ENCODE assay signal across 21 mouse cellular contexts in genomic region chr8:124418185-124418584, GRCm38 (mm10). TPM values are rescaled to one million over a fixed set of nuclear protein-coding genes. Genes with fewer than 3 reads are reported as not detected.
DNase-seq lines count a peak whose midpoint lies in the region; ATAC-seq lines count a peak whose summit lies in the region.
"Had no signal": no experiment of that assay in that cellular context is flagged by ENCODE, and none has a peak within 500 bp of the region (broad histone marks: within the 10 kb centered on the region; RNA-seq: fewer than 3 reads in every experiment).

No protein-coding gene starts in this region.

- no peaks in the 10 kb centered on the region for H3K9me3 ChIP-seq in kidney, embryonic 16.5 days (ENCODE audit: low read length)
- no peaks in the 10 kb centered on the region for H3K9me3 ChIP-seq in midbrain, embryonic 11.5 days (ENCODE audit: control insufficient read depth, low read length)
- H3K9me3 ChIP-seq in midbrain, embryonic 15.5 days = no peaks in the 10 kb centered on the region
- no peaks in the 10 kb centered on the region for H3K9me3 ChIP-seq in forebrain, embryonic 14.5 days (replicated peaks; ENCODE audit: control insufficient read depth, low read length)
- H3K9me3 ChIP-seq in hindbrain, embryonic 14.5 days (ENCODE audit: control insufficient read depth, low read length) = no peaks in the 10 kb centered on the region
- H3K9me3 ChIP-seq: forebrain, embryonic 10.5 days; heart, embryonic 15.5 days; hindbrain, embryonic 10.5 days; limb, embryonic 10.5 days; stomach, embryonic 15.5 days had no signal

- DNase-seq in kidney, adult 11 months = no peak
- DNase-seq in midbrain, embryonic 11.5 days (ENCODE audit: low spot score, missing footprints) = peak; percentile 21
- DNase-seq in cerebellum, postnatal 10 days = peak; percentile 52 to 56
- no peak for DNase-seq in forebrain, embryonic 14.5 days (ENCODE audit: low spot score)
- no peak for DNase-seq in hindbrain, embryonic 14.5 days (ENCODE audit: low spot score)
- DNase-seq: adrenal gland, postnatal 36 days; B cell, adult 2 months; gastrocnemius, adult 2 months; heart, adult 2 months; lung, adult 2 months; retina, postnatal 1 day; thymus, adult 18-20 months; thymus, postnatal 4 days had no signal

- no peak overlapping the region for H3K4me3 ChIP-seq in kidney, embryonic 16.5 days (ENCODE audit: low read length)
- H3K4me3 ChIP-seq in midbrain, embryonic 11.5 days (ENCODE audit: low read depth, low read length) = no peak overlapping the region
- H3K4me3 ChIP-seq in midbrain, embryonic 15.5 days = no peak overlapping the region
- no peak overlapping the region for H3K4me3 ChIP-seq in forebrain, embryonic 14.5 days (ENCODE audit: low read depth, low read length)
- H3K4me3 ChIP-seq in hindbrain, embryonic 14.5 days (replicated peaks; ENCODE audit: low read length) = no peak overlapping the region
- H3K4me3 ChIP-seq: forebrain, embryonic 10.5 days; gastrocnemius, adult 2 months; heart, adult 2 months; heart, embryonic 15.5 days; hindbrain, embryonic 10.5 days; limb, embryonic 10.5 days; stomach, embryonic 15.5 days had no signal

- WGBS in kidney, embryonic 16.5 days = 67% methylated on average over 6 of the region's 6 CpGs
- WGBS in midbrain, embryonic 11.5 days = 89% methylated on average over 6 of the region's 6 CpGs
- WGBS in midbrain, embryonic 15.5 days = 84% methylated on average over 6 of the region's 6 CpGs
- 87% methylated on average over 6 of the region's 6 CpGs for WGBS in forebrain, embryonic 14.5 days
- WGBS in hindbrain, embryonic 14.5 days = 79% methylated on average over 6 of the region's 6 CpGs

- ATAC-seq in kidney, embryonic 16.5 days (ENCODE audit: low FRiP score, low TSS enrichment) = peak; percentile 15; the same call in 1 of the 2 replicates
- no peak for ATAC-seq in midbrain, embryonic 11.5 days (ENCODE audit: low FRiP score)
- ATAC-seq in midbrain, embryonic 15.5 days (replicated peaks) = no peak
- ATAC-seq in forebrain, embryonic 14.5 days = no peak
- ATAC-seq in hindbrain, embryonic 14.5 days (ENCODE audit: low FRiP score) = no peak

- no peak overlapping the region for H3K9ac ChIP-seq in kidney, embryonic 16.5 days (replicated peaks; ENCODE audit: low read length)
- no peak overlapping the region for H3K9ac ChIP-seq in midbrain, embryonic 11.5 days (ENCODE audit: low read length)
- H3K9ac ChIP-seq in midbrain, embryonic 15.5 days = no peak overlapping the region
- H3K9ac ChIP-seq in forebrain, embryonic 14.5 days (ENCODE audit: low read length) = no peak overlapping the region
- no peak overlapping the region for H3K9ac ChIP-seq in hindbrain, embryonic 14.5 days
- H3K9ac ChIP-seq: heart, embryonic 15.5 days; stomach, embryonic 15.5 days had no signal

- no peaks in the 10 kb centered on the region for H3K27me3 ChIP-seq in kidney, embryonic 16.5 days (ENCODE audit: insufficient read depth, low read length)
- H3K27me3 ChIP-seq in midbrain, embryonic 11.5 days (ENCODE audit: control insufficient read depth, insufficient read depth, low read length) = no peaks in the 10 kb centered on the region
- no peaks in the 10 kb centered on the region for H3K27me3 ChIP-seq in midbrain, embryonic 15.5 days (replicated peaks)
- H3K27me3 ChIP-seq in forebrain, embryonic 14.5 days (replicated peaks; ENCODE audit: control insufficient read depth, insufficient read depth, low read length) = no peaks in the 10 kb centered on the region
- no peaks in the 10 kb centered on the region for H3K27me3 ChIP-seq in hindbrain, embryonic 14.5 days (ENCODE audit: control insufficient read depth, insufficient read depth, low read length)
- H3K27me3 ChIP-seq: heart, embryonic 15.5 days; stomach, embryonic 15.5 days had no signal

- H3K27ac ChIP-seq in kidney, embryonic 16.5 days (ENCODE audit: low read length) = no peak overlapping the region
- H3K27ac ChIP-seq in midbrain, embryonic 11.5 days (ENCODE audit: low read depth, low read length) = no peak overlapping the region
- no peak overlapping the region for H3K27ac ChIP-seq in midbrain, embryonic 15.5 days
- no peak overlapping the region for H3K27ac ChIP-seq in forebrain, embryonic 14.5 days (ENCODE audit: low read depth, low read length)
- H3K27ac ChIP-seq in hindbrain, embryonic 14.5 days = no peak overlapping the region
- H3K27ac ChIP-seq: forebrain, embryonic 10.5 days; gastrocnemius, adult 2 months; heart, adult 2 months; heart, embryonic 15.5 days; hindbrain, embryonic 10.5 days; limb, embryonic 10.5 days; stomach, embryonic 15.5 days had no signal

- no peaks in the 10 kb centered on the region for H3K36me3 ChIP-seq in kidney, embryonic 16.5 days (ENCODE audit: insufficient read depth, low read length)
- H3K36me3 ChIP-seq in midbrain, embryonic 11.5 days (ENCODE audit: control insufficient read depth, insufficient read depth, low read length) = no peaks in the 10 kb centered on the region
- H3K36me3 ChIP-seq in midbrain, embryonic 15.5 days (replicated peaks) = no peaks in the 10 kb centered on the region
- no peaks in the 10 kb centered on the region for H3K36me3 ChIP-seq in forebrain, embryonic 14.5 days (ENCODE audit: control insufficient read depth, insufficient read depth, low read length)
- H3K36me3 ChIP-seq in hindbrain, embryonic 14.5 days (replicated peaks; ENCODE audit: control insufficient read depth, insufficient read depth) = no peaks in the 10 kb centered on the region
- H3K36me3 ChIP-seq: forebrain, embryonic 10.5 days; heart, embryonic 15.5 days; hindbrain, embryonic 10.5 days; limb, embryonic 10.5 days; stomach, embryonic 15.5 days had no signal

- H3K4me2 ChIP-seq in kidney, embryonic 16.5 days (replicated peaks; ENCODE audit: low read depth, low read length) = no peak overlapping the region
- H3K4me2 ChIP-seq in midbrain, embryonic 11.5 days = no peak overlapping the region
- no peak overlapping the region for H3K4me2 ChIP-seq in midbrain, embryonic 15.5 days
- no peak overlapping the region for H3K4me2 ChIP-seq in forebrain, embryonic 14.5 days (ENCODE audit: low read length)
- H3K4me2 ChIP-seq in hindbrain, embryonic 14.5 days (replicated peaks) = no peak overlapping the region
- H3K4me2 ChIP-seq: heart, embryonic 15.5 days; stomach, embryonic 15.5 days had no signal

- H3K4me1 ChIP-seq in kidney, embryonic 16.5 days (ENCODE audit: insufficient read depth, low read length) = no peaks in the 10 kb centered on the region
- H3K4me1 ChIP-seq in midbrain, embryonic 11.5 days (ENCODE audit: control insufficient read depth, insufficient read depth, low read length) = no peaks in the 10 kb centered on the region
- H3K4me1 ChIP-seq in midbrain, embryonic 15.5 days = no peaks in the 10 kb centered on the region
- H3K4me1 ChIP-seq in forebrain, embryonic 14.5 days (ENCODE audit: control insufficient read depth, insufficient read depth, low read length) = no peaks in the 10 kb centered on the region
- H3K4me1 ChIP-seq in hindbrain, embryonic 14.5 days (replicated peaks; ENCODE audit: control insufficient read depth, insufficient read depth, low read length) = no peaks in the 10 kb centered on the region

RNA-seq across cellular contexts. Expression of gene Pgbd5, which starts 21.3 kb away (rescaled TPM):
- polyA plus RNA-seq in kidney, embryonic 16.5 days (2015; fragmentation: Nextera tagmentation; extraction: Ambion mirVana) = 0.53 and 0.55 TPM in 2 replicates
- polyA plus RNA-seq in midbrain, embryonic 11.5 days (2014; fragmentation: Nextera tagmentation; extraction: Ambion mirVana) = 3.8 and 4.5 TPM in 2 replicates
- polyA plus RNA-seq in midbrain, embryonic 15.5 days (2015; fragmentation: Nextera tagmentation; extraction: Ambion mirVana) = 15.3 and 15.8 TPM in 2 replicates
- polyA plus RNA-seq in forebrain, embryonic 14.5 days (2014; fragmentation: Nextera tagmentation; extraction: Ambion mirVana) = 8.6 and 10.2 TPM in 2 replicates
- 16.9 and 18.8 TPM in 2 replicates for polyA plus RNA-seq in hindbrain, embryonic 14.5 days (2014; fragmentation: Nextera tagmentation; extraction: Ambion mirVana)
- polyA plus RNA-seq: liver, adult 2 months had no signal

Comparison
In these comparisons a context has a peak if more than half of its experiments do, and no peak if none do; other contexts are left out.
1. DNase-seq: peak in midbrain, embryonic 11.5 days (single experiment) and cerebellum, postnatal 10 days (2 of 2); none in kidney, adult 11 months (single experiment), forebrain, embryonic 14.5 days (single experiment) and hindbrain, embryonic 14.5 days (single experiment).